Mouse (Mus musculus) heart, adult 2 months (tissue): ENCODE measurements around the gene Gramd1b. TPM values are rescaled to one million over a fixed set of nuclear protein-coding genes. Genes with fewer than 3 reads are reported as not detected.

Source experiments
- DNase-seq, 2 experiments: peaks; one replicate each; pipeline ENCODE4 v3.0.0; 2021
- H3K27ac ChIP-seq: fragments of 200-600 bp; 2 replicates; pipeline ENCODE4 v1.8.1; 2022
- H3K27me3 ChIP-seq: fragments of 200-500 bp; 2 replicates; pipeline ENCODE4 v1.6.1; 2012; ENCODE audit warnings: mild to moderate bottlenecking, low read length, inconsistent platforms, mixed read lengths; ENCODE audit not compliant: control insufficient read depth, insufficient read depth
- H3K36me3 ChIP-seq: fragments of 200-500 bp; 2 replicates; pipeline ENCODE4 v1.6.1; 2012; ENCODE audit warnings: low read length, inconsistent platforms; ENCODE audit not compliant: control insufficient read depth, insufficient read depth
- H3K4me1 ChIP-seq: fragments of 200-500 bp; 2 replicates; pipeline ENCODE4 v1.6.1; 2011; ENCODE audit warnings: low read length; ENCODE audit not compliant: control insufficient read depth, insufficient read depth
- H3K4me3 ChIP-seq: fragments of 200-600 bp; 2 replicates; pipeline ENCODE4 v1.8.1; 2022
- H3K79me2 ChIP-seq: fragments of 200-500 bp; replicated peaks from 2 replicates; pipeline ENCODE4 v1.6.1; 2012; ENCODE audit warnings: mild to moderate bottlenecking, inconsistent platforms, low read length, moderate library complexity, mixed read lengths; ENCODE audit not compliant: control insufficient read depth, insufficient read depth
- H3K9ac ChIP-seq: fragments of 200-500 bp; 2 replicates; pipeline ENCODE4 v1.6.1; 2012; ENCODE audit warnings: low read depth, mild to moderate bottlenecking, control low read depth, inconsistent platforms, low read length, mixed read lengths
- CTCF ChIP-seq: fragments of 200-600 bp; IDR thresholded peaks from 2 replicates; pipeline ENCODE4 v1.8.1; 2022; ENCODE audit warnings: antibody characterized with exemption, mild to moderate bottlenecking, moderate library complexity
- EP300 ChIP-seq: fragments of 200-500 bp; IDR thresholded peaks from 2 replicates; pipeline ENCODE4 v1.6.1; 2011; ENCODE audit warnings: low read depth, low read length, control low read depth; ENCODE audit not compliant: insufficient read depth
- POLR2A ChIP-seq: fragments of 200-500 bp; IDR thresholded peaks from 2 replicates; pipeline ENCODE4 v1.6.1; 2011; ENCODE audit warnings: mild to moderate bottlenecking, low read depth, low read length, control low read depth; ENCODE audit not compliant: insufficient read depth
- WGBS: fragments of 180-500 bp; shearing (Covaris S2); methylation state at CpG from one replicate; pipeline ENCODE4 v1.1.7; 2018; 5-methylcytosine and 5-hydroxymethylcytosine counted together
- intact Hi-C: fragments of 180-260 bp; cut with DNase I; formaldehyde crosslinking; loops from one replicate; pipeline ENCODE4 v1.15.1; 2025
- polyA plus RNA-seq: library from polyadenylated mRNA; depleted of rRNA; stranded (reverse); fragments of >200 nt; gene quantifications from 2 replicates; pipeline ENCODE4 v1.2.3, GENCODE M21; 2012
- total RNA-seq, 2 experiments: library from RNA; stranded (reverse); gene quantifications; 2 replicates each; pipeline ENCODE4 v1.2.3; 2021

The Gramd1b gene
- total and polyA plus RNA-seq, 3 experiments, result 16.9 to 25.0 (median 17.3) TPM

GRCm38 (mm10) chr9:40331411-40332286 lies 199.5 kb downstream of the Gramd1b start:
- Histone ChIP-seq H3K9ac (no peak overlapping the region), H3K4me1 (peaks cover 9% of the 10 kb centered on the region), H3K79me2 (no peaks in the 10 kb centered on the region), H3K27me3 (no peaks in the 10 kb centered on the region), H3K36me3 (no peaks in the 10 kb centered on the region), H3K27ac (no peak overlapping the region), H3K4me3 (no peak overlapping the region)
- intact Hi-C loops, result loop anchor here (2.0 to 5.0 kb wide), 3 partner anchors 15 to 146 kb away; no protein-coding TSS in a partner anchor
- TF ChIP-seq EP300 (no peak), POLR2A (no peak), CTCF (no peak)
- 72% methylated on average over 15 of the region's 15 CpGs for WGBS
- no peak for DNase-seq

DNA sequence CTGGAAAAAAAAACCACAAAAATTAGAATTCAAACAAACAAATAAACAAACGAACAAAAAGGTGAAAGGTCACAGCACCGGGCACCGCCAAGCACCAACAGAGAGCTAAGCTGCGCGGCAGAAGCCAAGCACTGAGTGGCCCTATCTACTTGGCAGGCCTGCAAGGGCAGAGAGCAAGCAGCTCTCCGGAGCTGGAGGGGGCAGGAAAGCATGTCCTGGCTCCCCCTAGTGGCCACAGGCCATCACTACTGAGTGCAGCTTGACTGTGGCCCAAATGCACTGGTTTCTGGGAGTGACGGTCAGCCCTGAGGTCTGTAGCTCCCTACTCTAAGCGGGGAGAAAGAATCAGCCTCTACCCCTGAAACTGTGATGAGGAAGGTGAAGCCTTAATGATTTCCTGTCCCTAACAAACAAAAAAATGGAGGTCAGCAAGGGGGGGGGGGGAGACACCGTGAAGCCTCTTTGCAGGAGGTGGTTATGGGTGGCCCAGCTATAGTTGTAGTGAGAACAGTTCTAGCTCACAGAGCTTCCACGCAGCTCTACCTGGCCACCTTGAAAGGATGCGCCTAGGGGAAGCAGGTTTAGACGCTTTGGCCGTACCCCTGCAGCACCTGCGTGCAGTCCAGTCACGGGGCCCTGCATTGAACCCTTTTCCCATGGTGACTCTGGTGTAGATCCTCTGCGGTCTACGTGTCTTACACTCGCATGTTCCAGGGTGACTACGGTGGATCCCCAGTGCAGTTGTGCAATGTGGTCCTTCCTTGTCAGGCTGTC lies 200.4 kb downstream of the Gramd1b start:
- Histone ChIP-seq H3K4me1 (peaks cover 16% of the 10 kb centered on the region), H3K27ac (peak overlapping the region; percentile 67), H3K9ac (no peak overlapping the region), H3K27me3 (no peaks in the 10 kb centered on the region), H3K36me3 (no peaks in the 10 kb centered on the region), H3K4me3 (no peak overlapping the region), H3K79me2 (no peaks in the 10 kb centered on the region)
- peak; percentile 91 for DNase-seq
- peak; percentile 98 for TF ChIP-seq CTCF
- TF ChIP-seq EP300, result peak; percentile 93
- no peak for TF ChIP-seq POLR2A
- intact Hi-C loops, result loop anchor here (1.0 to 5.0 kb wide), 3 partner anchors 87 to 147 kb away; no protein-coding TSS in a partner anchor
- WGBS, result 52% methylated on average over 19 of the region's 19 CpGs

DNA sequence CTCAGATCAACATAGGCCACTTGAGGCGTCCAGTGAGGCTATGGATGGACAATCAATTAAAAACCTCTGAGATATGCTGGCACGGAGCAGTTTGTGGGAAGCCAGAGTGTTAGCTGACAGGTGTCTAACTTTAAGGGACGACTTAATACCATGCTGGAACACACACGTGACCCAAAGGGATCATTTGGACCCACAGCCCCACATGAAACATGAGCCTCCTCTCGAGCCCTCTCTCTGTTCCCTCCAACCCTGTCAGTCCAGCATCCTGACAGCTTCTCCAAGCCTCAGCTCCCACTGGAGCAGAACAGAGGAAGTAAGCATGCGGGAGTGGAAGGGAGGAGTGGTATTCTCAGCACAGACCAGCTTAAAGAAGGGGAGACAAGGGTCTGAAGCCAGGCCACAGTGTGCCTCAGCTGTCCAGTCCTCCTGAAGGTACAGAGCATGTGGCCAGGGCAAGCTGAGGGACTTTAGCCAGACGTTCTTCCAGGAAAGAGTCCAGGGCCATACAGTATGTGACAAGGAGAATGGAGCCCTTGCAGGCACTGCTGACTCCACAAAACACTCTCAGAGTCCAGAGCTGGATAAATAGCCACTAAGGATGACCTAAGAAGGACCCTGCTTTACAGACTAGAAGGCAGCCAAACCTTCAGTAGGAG lies 204.8 kb downstream of the Gramd1b start:
- H3K9ac ChIP-seq, result no peak overlapping the region

GRCm38 (mm10) chr9:40324826-40325225 lies 206.4 kb downstream of the Gramd1b start:
- DNase-seq, result no peak

More for the DNA sequence above, 204.8 kb downstream of the Gramd1b start:
- Histone ChIP-seq H3K27ac (no peak overlapping the region), H3K27me3 (no peaks in the 10 kb centered on the region), H3K4me3 (no peak overlapping the region), H3K4me1 (peaks cover 14% of the 10 kb centered on the region), H3K79me2 (no peaks in the 10 kb centered on the region), H3K36me3 (peaks cover 3% of the 10 kb centered on the region; the same call in 1 of the 2 replicates)
- no peak for TF ChIP-seq POLR2A
- TF ChIP-seq CTCF, result no peak
- TF ChIP-seq EP300, result no peak
- no peak for DNase-seq
- 38% methylated on average over 7 of the region's 7 CpGs for WGBS
- intact Hi-C loops, result no loop called here

DNA sequence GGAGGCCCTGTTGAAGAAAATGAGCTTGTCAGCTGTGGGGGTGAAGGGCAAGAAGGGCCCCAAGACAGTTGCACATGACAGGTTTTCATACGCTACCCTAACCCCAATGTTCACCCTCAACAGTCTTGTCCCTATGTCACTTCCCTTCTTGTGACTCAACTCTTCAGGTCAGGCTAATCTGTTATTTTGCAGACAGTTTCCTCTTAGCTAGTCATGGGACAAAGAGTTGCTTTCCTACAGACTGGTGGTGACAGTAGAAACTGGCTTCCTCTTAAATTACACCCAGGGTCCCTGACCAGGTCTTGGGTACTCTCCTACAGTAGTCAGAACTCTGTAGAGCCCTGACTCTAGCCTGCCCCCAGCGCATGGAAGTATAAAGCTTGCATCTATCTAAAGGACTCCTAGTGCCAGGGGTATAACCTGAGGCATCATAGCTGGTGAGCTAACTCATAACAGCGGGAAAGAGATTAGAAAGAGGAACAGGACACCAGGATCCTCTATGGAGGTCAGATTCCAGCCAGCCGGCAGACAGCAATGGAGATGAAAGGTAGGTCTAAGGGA lies 206.9 kb downstream of the Gramd1b start:
- intact Hi-C loops, result no loop called here
- DNase-seq, result no peak
- Histone ChIP-seq H3K79me2 (no peaks in the 10 kb centered on the region), H3K27me3 (no peaks in the 10 kb centered on the region), H3K9ac (no peak overlapping the region), H3K4me3 (no peak overlapping the region), H3K36me3 (peaks cover 3% of the 10 kb centered on the region), H3K27ac (no peak overlapping the region), H3K4me1 (peaks cover 28% of the 10 kb centered on the region)
- WGBS, result 86% methylated on average over 4 of the region's 4 CpGs
- TF ChIP-seq EP300, result no peak
- TF ChIP-seq CTCF, result no peak
- TF ChIP-seq POLR2A, result no peak

More at GRCm38 (mm10) chr9:40324826-40325225, 206.4 kb downstream of the Gramd1b start:
- no peak overlapping the region for H3K9ac ChIP-seq
- H3K4me3 ChIP-seq, result no peak overlapping the region
- TF ChIP-seq EP300 (no peak), POLR2A (no peak), CTCF (no peak)
- H3K4me1 ChIP-seq, result peaks cover 25% of the 10 kb centered on the region
- peaks cover 3% of the 10 kb centered on the region for H3K36me3 ChIP-seq
- H3K27ac ChIP-seq, result no peak overlapping the region
- intact Hi-C loops, result no loop called here
- no peaks in the 10 kb centered on the region for H3K27me3 ChIP-seq
- whole genome bisulfite sequencing, result 87% methylated on average over 6 of the region's 6 CpGs
- H3K79me2 ChIP-seq, result no peaks in the 10 kb centered on the region
